Mouse (Mus musculus) CH12.LX (cell line): ENCODE data around the gene Stra8. TPM values are rescaled to one million over a fixed set of nuclear protein-coding genes. Genes with fewer than 3 reads are reported as not detected.

Source experiments
- DNase-seq: peaks from one replicate; pipeline ENCODE4 v3.0.0-alpha.2; 2013; ENCODE audit errors: extremely low read depth
- H3K27ac ChIP-seq: 2 replicates; pipeline ENCODE4 v1.5.1; 2012; ENCODE audit warnings: low read depth, mild to moderate bottlenecking, control low read depth, moderate library complexity; ENCODE audit not compliant: insufficient read depth
- H3K27me3 ChIP-seq: replicated peaks from 2 replicates; pipeline ENCODE3; 2012; ENCODE audit warnings: inconsistent platforms
- H3K36me3 ChIP-seq, 2 experiments: replicated peaks in 1 of 2; 2 replicates each; pipeline versions ENCODE3 to v1.6.1; 2012; ENCODE audit warnings: inconsistent platforms in 1 of 2, low read length in 1 of 2, mild to moderate bottlenecking in 1 of 2, mixed read lengths in 1 of 2, moderate library complexity in 1 of 2; ENCODE audit not compliant: control insufficient read depth in 1 of 2, insufficient read depth in 1 of 2
- H3K4me1 ChIP-seq, 2 experiments: 2 replicates each; pipeline ENCODE4 v1.6.1; 2012; ENCODE audit warnings: inconsistent platforms in 1 of 2, moderate library complexity in 1 of 2; ENCODE audit not compliant: insufficient read depth in 2 of 2, control insufficient read depth in 1 of 2
- H3K4me2 ChIP-seq: 2 replicates; pipeline ENCODE4 v1.6.1; 2012; ENCODE audit warnings: low read depth, mild to moderate bottlenecking, control low read depth; ENCODE audit not compliant: poor library complexity, insufficient read depth, severe bottlenecking
- H3K4me3 ChIP-seq, 3 experiments: fragments of 150-350 bp in 1 of 3; sonication (generic) in 1 of 3; replicated peaks in 1 of 3; 2 replicates each; pipeline versions ENCODE3 to v1.5.1; 2011 to 2012; ENCODE audit warnings: low read depth in 2 of 3, low read length in 2 of 3, mild to moderate bottlenecking in 2 of 3, moderate library complexity in 2 of 3, control low read depth in 1 of 3, improper control_type of control experiment in 1 of 3, inconsistent platforms in 1 of 3, mixed read lengths in 1 of 3; ENCODE audit not compliant: poor library complexity in 1 of 3
- H3K79me2 ChIP-seq: replicated peaks from 2 replicates; pipeline ENCODE4 v1.6.1; 2012; ENCODE audit warnings: mild to moderate bottlenecking, moderate library complexity; ENCODE audit not compliant: control insufficient read depth, poor library complexity, insufficient read depth, severe bottlenecking; ENCODE audit errors: extremely low read depth
- H3K9ac ChIP-seq: 2 replicates; pipeline ENCODE4 v1.6.1; 2012; ENCODE audit warnings: low read depth, mild to moderate bottlenecking, control low read depth, moderate library complexity; ENCODE audit not compliant: insufficient read depth
- H3K9me3 ChIP-seq: replicated peaks from 2 replicates; pipeline ENCODE3; 2012; ENCODE audit warnings: low read length, inconsistent platforms, mixed read lengths
- BHLHE40 ChIP-seq: IDR thresholded peaks from 2 replicates; pipeline ENCODE4 v1.6.1; 2011; ENCODE audit warnings: mild to moderate bottlenecking, low read depth, low read length, improper control_type of control experiment
- CHD1 ChIP-seq: IDR thresholded peaks from 2 replicates; pipeline ENCODE4 v1.6.1; 2012; ENCODE audit warnings: low read depth, low read length, improper control_type of control experiment, inconsistent platforms
- ELF1 ChIP-seq: IDR thresholded peaks from 2 replicates; pipeline ENCODE4 v1.6.1; 2014; ENCODE audit warnings: low read depth, mild to moderate bottlenecking, inconsistent platforms, low read length, improper control_type of control experiment
- EP300 ChIP-seq: IDR thresholded peaks from 2 replicates; pipeline ENCODE4 v1.6.1; 2011; ENCODE audit warnings: low read length, improper control_type of control experiment
- HCFC1 ChIP-seq: IDR thresholded peaks from 2 replicates; pipeline ENCODE4 v1.6.1; 2012; ENCODE audit warnings: low read depth, mild to moderate bottlenecking, inconsistent platforms, low read length, improper control_type of control experiment
- IRF4 ChIP-seq: IDR thresholded peaks from 2 replicates; pipeline ENCODE4 v1.6.1; 2014; ENCODE audit warnings: low read depth, mild to moderate bottlenecking, inconsistent platforms, low read length, improper control_type of control experiment
- JUN ChIP-seq: IDR thresholded peaks from 2 replicates; pipeline ENCODE4 v1.6.1; 2011; ENCODE audit warnings: low read depth, mild to moderate bottlenecking, low read length, improper control_type of control experiment, moderate library complexity; ENCODE audit not compliant: insufficient read depth
- KAT2A ChIP-seq: IDR thresholded peaks from 2 replicates; pipeline ENCODE4 v1.6.1; 2012; ENCODE audit warnings: low read length, improper control_type of control experiment, inconsistent platforms; ENCODE audit not compliant: insufficient replicate concordance
- MAFK ChIP-seq: IDR thresholded peaks from 2 replicates; pipeline ENCODE4 v1.6.1; 2011; ENCODE audit warnings: low read length, improper control_type of control experiment; ENCODE audit not compliant: insufficient replicate concordance
- MAX ChIP-seq: IDR thresholded peaks from 2 replicates; pipeline ENCODE4 v1.6.1; 2011; ENCODE audit warnings: low read length, improper control_type of control experiment
- MAZ ChIP-seq: IDR thresholded peaks from 2 replicates; pipeline ENCODE4 v1.6.1; 2012; ENCODE audit warnings: low read depth, mild to moderate bottlenecking, inconsistent platforms, low read length, improper control_type of control experiment, moderate library complexity
- MEF2A ChIP-seq: IDR thresholded peaks from 2 replicates; pipeline ENCODE4 v1.6.1; 2014; ENCODE audit warnings: low read depth, mild to moderate bottlenecking, inconsistent platforms, low read length, improper control_type of control experiment, borderline replicate concordance
- MYC ChIP-seq: IDR thresholded peaks from 2 replicates; pipeline ENCODE4 v1.6.1; 2011; ENCODE audit warnings: low read depth, mild to moderate bottlenecking, improper control_type of control experiment, low read length
- SMC3 ChIP-seq: IDR thresholded peaks from 2 replicates; pipeline ENCODE4 v1.6.1; 2011; ENCODE audit warnings: low read depth, low read length, improper control_type of control experiment
- TBP ChIP-seq: conservative IDR thresholded peaks from 2 replicates; pipeline ENCODE4 v1.6.1; 2011; ENCODE audit warnings: low read depth, low read length, improper control_type of control experiment
- TCF12 ChIP-seq: IDR thresholded peaks from 2 replicates; pipeline ENCODE4 v1.6.1; 2014; ENCODE audit warnings: low read depth, mild to moderate bottlenecking, inconsistent platforms, low read length, improper control_type of control experiment
- USF1 ChIP-seq: IDR thresholded peaks from 2 replicates; pipeline ENCODE4 v1.6.1; 2014; ENCODE audit warnings: low read depth, mild to moderate bottlenecking, inconsistent platforms, low read length, improper control_type of control experiment
- ZC3H11A ChIP-seq: IDR thresholded peaks from 2 replicates; pipeline ENCODE4 v1.6.1; 2012; ENCODE audit warnings: low read depth, mild to moderate bottlenecking, inconsistent platforms, low read length, improper control_type of control experiment
- ZMIZ1 ChIP-seq: IDR thresholded peaks from 2 replicates; pipeline ENCODE4 v1.6.1; 2012; ENCODE audit warnings: low read depth, mild to moderate bottlenecking, inconsistent platforms, low read length, improper control_type of control experiment
- dilution Hi-C: fragments of 300-500 bp; cut with MboI; formaldehyde crosslinking; loops from 2 replicates; pipeline ENCODE4 v1.14.3; 2020; ENCODE audit warnings: low sequenced_read_pairs; ENCODE audit not compliant: extremely low pct_unique_long_range_greater_than_20kb, extremely low pct_ligation_motif_present
- in situ Hi-C: fragments of 300-500 bp; cut with MboI; formaldehyde crosslinking; loops from 3 replicates; pipeline ENCODE4 v1.14.3; 2019; ENCODE audit warnings: low sequenced_read_pairs, low pct_ligation_motif_present, low pct_unique_long_range_greater_than_20kb, mixed read lengths
- polyA plus RNA-seq: library from polyadenylated mRNA; unstranded; fragments of >175 nt; gene quantifications from 2 replicates; pipeline ENCODE4 v1.2.1, GENCODE M21; 2012; ENCODE audit warnings: low read depth; ENCODE audit not compliant: insufficient read length
- total RNA-seq, 2 experiments: library from RNA; depleted of rRNA; stranded (reverse); fragments of 300-350 nt in 1 of 2; fragments of >200 nt in 1 of 2; gene quantifications; 2 replicates each; pipeline ENCODE4 v1.2.3; 2012 to 2014

The Stra8 gene
- total and polyA plus RNA-seq, 3 experiments: 0.08 to 0.77 TPM; not detected in 1

- Histone ChIP-seq H3K9ac (peak overlapping the region; percentile 30), H3K4me2 (peak overlapping the region; percentile 37), H3K27ac (no peak overlapping the region), H3K27me3 (no peaks in the 10 kb centered on the region), H3K4me1 (peaks cover 9 to 24% of the 10 kb centered on the region in 2 experiments), H3K4me3 (peak overlapping the region; percentile 15 to 48 (median 32)), H3K9me3 (no peaks in the 10 kb centered on the region), H3K79me2 (no peaks in the 10 kb centered on the region), H3K36me3 (no peaks in the 10 kb centered on the region)
- TF ChIP-seq TCF12 (no peak), IRF4 (peak; percentile 60), KAT2A (no peak), ELF1 (no peak), ZMIZ1 (no peak), CHD1 (no peak)
- in situ Hi-C loops: no loop called here
- dilution Hi-C loops: no loop called here
- DNase-seq: peak; percentile 31
Measured at GRCm38 (mm10) chr6:34965819-34966539, 46.0 kb downstream of the Stra8 start.

- dilution Hi-C loops (no loop called here), in situ Hi-C loops (no loop called here)
- Histone ChIP-seq H3K9me3 (no peaks in the 10 kb centered on the region), H3K9ac (no peak overlapping the region)
- TF ChIP-seq BHLHE40 (no peak), MYC (no peak), ZC3H11A (no peak), EP300 (no peak), MAFK (no peak), ELF1 (no peak), MEF2A (no peak)
- TF ChIP-seq, all 38 proteins: peak for 0
- Histone ChIP-seq H3K4me2 (no peak overlapping the region), H3K27ac (no peak overlapping the region), H3K4me1 (peaks cover 8 to 9% of the 10 kb centered on the region in 2 experiments; a peak in 3 of 4 replicates), H3K36me3 (no peaks in the 10 kb centered on the region), H3K79me2 (no peaks in the 10 kb centered on the region), H3K4me3 (no peak overlapping the region), H3K27me3 (no peaks in the 10 kb centered on the region)
- no peak for DNase-seq
Measured at GRCm38 (mm10) chr6:34971181-34971580, 51.2 kb downstream of the Stra8 start.

GRCm38 (mm10) chr6:34979291-34979690 is 59.3 kb downstream of the Stra8 start:
- DNase-seq: no peak
- Histone ChIP-seq H3K79me2 (no peaks in the 10 kb centered on the region), H3K4me2 (no peak overlapping the region), H3K27ac (no peak overlapping the region), H3K9ac (no peak overlapping the region), H3K27me3 (peaks cover 3% of the 10 kb centered on the region), H3K36me3 (no peaks in the 10 kb centered on the region), H3K9me3 (no peaks in the 10 kb centered on the region), H3K4me1 (0 out of 4 replicates have a peak, but pooled peaks cover 0 to 5% of the 10 kb centered on the region in 2 experiments), H3K4me3 (no peak overlapping the region)
- in situ Hi-C loops (no loop called here), dilution Hi-C loops (no loop called here)
- TF ChIP-seq ZC3H11A (no peak), BHLHE40 (no peak), MAZ (no peak), HCFC1 (no peak), USF1 (no peak), MAX (no peak), ZMIZ1 (no peak), ELF1 (no peak), TBP (no peak), SMC3 (no peak), JUN (no peak), IRF4 (no peak), MYC (no peak)
